Mouse (Mus musculus) heart, postnatal 0 days (tissue): Measurements from ENCODE around the gene Dnajc17. TPM values are rescaled to one million over a fixed set of nuclear protein-coding genes. Genes with fewer than 3 reads are reported as not detected.
A peak's percentile ranks its signal among the peaks of the same experiment; 100 is the strongest.

Experiments
- ATAC-seq: fragments of 200-750 bp; cut with Nextera tagmentation; 2 replicates; pipeline ENCODE4 v1.8.0; 2017; ENCODE audit warnings: low read depth, moderate number of reproducible peaks, moderate library complexity; ENCODE audit not compliant: insufficient read depth
- DNase-seq: peaks from one replicate; pipeline ENCODE4 v3.0.0-alpha.2; 2016; ENCODE audit warnings: low spot score
- H3K27ac ChIP-seq: fragments of 300-500 bp; sonication (generic); 2 replicates; pipeline ENCODE4 v1.5.1; 2014; ENCODE audit warnings: low read depth, mild to moderate bottlenecking
- H3K27me3 ChIP-seq: fragments of 300-500 bp; sonication (generic); 2 replicates; pipeline ENCODE4 v1.6.1; 2014; ENCODE audit warnings: low read length, mixed read lengths; ENCODE audit not compliant: control insufficient read depth, insufficient read depth
- H3K36me3 ChIP-seq: fragments of 300-500 bp; sonication (generic); replicated peaks from 2 replicates; pipeline ENCODE4 v1.6.1; 2014; ENCODE audit warnings: low read length, mixed read lengths; ENCODE audit not compliant: control insufficient read depth, insufficient read depth
- H3K4me1 ChIP-seq: fragments of 300-500 bp; sonication (generic); 2 replicates; pipeline ENCODE4 v1.6.1; 2014; ENCODE audit warnings: antibody characterized with exemption; ENCODE audit not compliant: control insufficient read depth, insufficient read depth
- H3K4me2 ChIP-seq: fragments of 300-500 bp; sonication (generic); 2 replicates; pipeline ENCODE4 v1.6.1; 2014; ENCODE audit warnings: low read depth, mild to moderate bottlenecking, low read length, moderate library complexity
- H3K4me3 ChIP-seq: fragments of 300-500 bp; sonication (generic); 2 replicates; pipeline ENCODE4 v1.5.1; 2014; ENCODE audit warnings: low read depth, low read length
- H3K9ac ChIP-seq: fragments of 300-500 bp; sonication (generic); replicated peaks from 2 replicates; pipeline ENCODE4 v1.6.1; 2014; ENCODE audit warnings: low read depth, low read length, mixed read lengths
- H3K9me3 ChIP-seq: fragments of 300-500 bp; sonication (generic); replicated peaks from 2 replicates; pipeline ENCODE4 v1.6.1; 2016; ENCODE audit warnings: low read length; ENCODE audit not compliant: control insufficient read depth
- CTCF ChIP-seq: IDR thresholded peaks from 2 replicates; pipeline ENCODE4 v1.5.1; 2016; ENCODE audit warnings: antibody characterized with exemption, control low read depth, low read depth
- EP300 ChIP-seq: IDR thresholded peaks from 2 replicates; pipeline ENCODE4 v1.6.1; 2016; ENCODE audit warnings: antibody characterized with exemption, low read depth
- WGBS: fragments of 180-500 bp; shearing (Covaris S2); extraction: QIAGEN DNeasy Blood & Tissue Kit; methylation state at CpG from one replicate; pipeline ENCODE4 v1.1.7; 2014; 5-methylcytosine and 5-hydroxymethylcytosine counted together
- polyA plus RNA-seq: library from polyadenylated mRNA; unstranded; fragments of >200 nt; fragmentation: Nextera tagmentation; extraction: Ambion mirVana; gene quantifications from 2 replicates; pipeline ENCODE4 v1.2.1, GENCODE M21; 2015
- total RNA-seq: library from RNA; depleted of rRNA; stranded (reverse); fragments of >200 nt; gene quantifications from 2 replicates; pipeline ENCODE4 v1.2.3, GENCODE M21; 2014; ENCODE audit warnings: low replicate concordance

Dnajc17 gene
- total and polyA plus RNA-seq, 2 experiments from 2014 or later = 8.8 to 18.7 TPM

GRCm38 (mm10) chr2:119166901-119167865 lies 41.4 kb downstream of the Dnajc17 start, which contains the start of gene Gchfr:
Gene Gchfr, plus strand, starts transcription at chr2:119167773.
- ATAC-seq (peak; percentile 84), DNase-seq (peak; percentile 38)
- H3K9me3 ChIP-seq = no peaks in the 10 kb centered on the region
- no peaks in the 10 kb centered on the region for H3K36me3 ChIP-seq
- H3K4me1 ChIP-seq = peaks cover 5% of the 10 kb centered on the region
- peak within 1 kb of the TSS; percentile 53 for H3K4me3 ChIP-seq
- H3K27ac ChIP-seq = no peak within 1 kb of the TSS
- H3K9ac ChIP-seq = peak within 1 kb of the TSS; percentile 22; the same call in 1 of the 2 replicates
- peaks cover 9% of the 10 kb centered on the region; the same call in 1 of the 2 replicates for H3K27me3 ChIP-seq
- peak within 1 kb of the TSS; percentile 85 for H3K4me2 ChIP-seq
- TF ChIP-seq CTCF (peak; percentile 9), EP300 (no peak)
- under 1% methylated on average over 60 of the region's 60 CpGs for WGBS

- Histone ChIP-seq H3K4me2 (no peak overlapping the region), H3K4me1 (peaks cover 14% of the 10 kb centered on the region), H3K9me3 (no peaks in the 10 kb centered on the region), H3K36me3 (no peaks in the 10 kb centered on the region), H3K27me3 (peaks cover 9% of the 10 kb centered on the region; the same call in 1 of the 2 replicates), H3K9ac (no peak overlapping the region), H3K4me3 (no peak overlapping the region), H3K27ac (no peak overlapping the region)
- no peak for TF ChIP-seq EP300
- no peak for TF ChIP-seq CTCF
- ATAC-seq (no peak), DNase-seq (no peak)
Measured at GRCm38 (mm10) chr2:119165401-119165800, 43.2 kb downstream of the Dnajc17 start.

GRCm38 (mm10) chr2:119163999-119164398 lies 44.6 kb downstream of the Dnajc17 start:
- Histone ChIP-seq H3K9ac (no peak overlapping the region), H3K4me1 (peaks cover 14% of the 10 kb centered on the region), H3K4me2 (no peak overlapping the region), H3K36me3 (no peaks in the 10 kb centered on the region), H3K9me3 (no peaks in the 10 kb centered on the region), H3K27me3 (peaks cover 9% of the 10 kb centered on the region; the same call in 1 of the 2 replicates), H3K4me3 (no peak overlapping the region), H3K27ac (no peak overlapping the region)
- DNase-seq (no peak), ATAC-seq (no peak)
- no peak for TF ChIP-seq EP300
- TF ChIP-seq CTCF = no peak
- 78% methylated on average over 4 of the region's 4 CpGs for WGBS

- Histone ChIP-seq H3K4me1 (peaks cover 14% of the 10 kb centered on the region), H3K27ac (no peak overlapping the region), H3K27me3 (peaks cover 9% of the 10 kb centered on the region; the same call in 1 of the 2 replicates), H3K4me3 (no peak overlapping the region), H3K4me2 (no peak overlapping the region), H3K9me3 (no peaks in the 10 kb centered on the region), H3K36me3 (no peaks in the 10 kb centered on the region), H3K9ac (no peak overlapping the region)
- WGBS = 57% methylated on average over 3 of the region's 3 CpGs
- DNase-seq (no peak), ATAC-seq (no peak)
- no peak for TF ChIP-seq EP300
- TF ChIP-seq CTCF = no peak
Measured at GRCm38 (mm10) chr2:119163135-119163534, 45.5 kb downstream of the Dnajc17 start.

- Histone ChIP-seq H3K36me3 (no peaks in the 10 kb centered on the region), H3K4me2 (no peak overlapping the region), H3K4me3 (no peak overlapping the region), H3K4me1 (peaks cover 9% of the 10 kb centered on the region; the same call in 1 of the 2 replicates), H3K9me3 (no peaks in the 10 kb centered on the region), H3K27me3 (0 out of 2 replicates have a peak, but pooled peaks cover 9% of the 10 kb centered on the region), H3K27ac (peak overlapping the region; percentile 70), H3K9ac (no peak overlapping the region; the same call in 1 of the 2 replicates)
- ATAC-seq (peak; percentile 37; the same call in 1 of the 2 replicates), DNase-seq (peak; percentile 39)
- 4% methylated on average over 2 of the region's 2 CpGs for WGBS
- TF ChIP-seq CTCF (no peak), EP300 (no peak)
Measured at GRCm38 (mm10) chr2:119161247-119161646, 47.3 kb downstream of the Dnajc17 start.
